Mouse (Mus musculus) megakaryocyte-erythroid progenitor cell, adult 5-6 weeks (primary cell): Measurements from ENCODE around the gene Tm9sf1. TPM values are rescaled to one million over a fixed set of nuclear protein-coding genes. Genes with fewer than 3 reads are reported as not detected.

Experiments
- ATAC-seq: replicated peaks from 2 replicates; pipeline ENCODE4 v1.8.0; 2016; ENCODE audit warnings: mild to moderate bottlenecking, inconsistent platforms; ENCODE audit not compliant: severe bottlenecking, poor library complexity, low FRiP score, low TSS enrichment
- total RNA-seq, 2 experiments: library from RNA; stranded (forward) in 1 of 2; stranded (reverse) in 1 of 2; fragments of 200-1000, 215-1000 nt in 1 of 2; fragments of >200 nt in 1 of 2; fragmentation: Nextera tagmentation in 1 of 2; gene quantifications; 2 replicates each; pipeline ENCODE4 v1.2.3; 2014 to 2017

Tm9sf1 gene
- total RNA-seq (2014; fragmentation: Nextera tagmentation) (43.8 and 52.6 TPM in 2 replicates), total RNA-seq (2017) (61.9 and 77.4 TPM in 2 replicates)

DNA sequence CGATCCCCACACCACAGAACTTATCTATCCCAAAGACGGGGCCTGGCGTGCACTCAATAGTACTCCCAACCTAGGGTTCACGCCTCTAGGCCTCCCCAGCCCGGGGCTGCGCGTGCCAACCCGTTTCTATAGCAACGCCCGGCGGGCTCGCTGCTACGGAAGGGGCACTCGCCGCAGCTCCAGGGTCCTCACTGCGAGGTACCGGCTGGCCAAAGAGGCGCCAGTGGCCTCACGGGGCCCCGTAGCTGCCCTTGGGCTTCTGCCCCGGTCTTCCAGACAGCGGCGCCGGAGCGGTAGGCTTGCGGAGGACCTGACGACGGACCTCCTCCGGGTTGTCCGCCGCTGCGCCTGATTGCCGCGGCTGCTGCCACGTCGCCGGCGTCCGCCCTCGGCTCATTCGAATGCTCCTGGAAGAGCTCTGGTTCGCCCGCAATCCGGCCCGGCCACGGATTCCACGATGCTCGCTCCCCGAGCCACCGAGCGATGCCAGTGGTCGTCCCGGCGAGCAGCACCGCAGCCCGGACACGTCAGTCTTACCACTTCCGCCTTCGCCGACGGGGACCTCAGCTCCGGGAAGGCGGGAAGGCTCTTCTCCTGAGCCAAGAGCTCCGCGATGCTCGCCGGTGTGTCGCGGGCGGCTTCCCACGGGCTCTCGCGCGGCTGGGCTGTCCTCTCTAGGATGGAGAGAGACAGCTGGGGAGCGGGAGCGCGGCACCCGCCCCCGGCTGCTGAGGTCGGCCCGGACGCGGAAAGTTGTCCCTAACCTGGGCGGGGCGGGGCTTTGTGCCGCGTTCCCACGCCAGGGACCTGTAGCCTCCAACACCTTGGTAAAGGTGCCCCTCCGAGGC lies at the start of gene Tm9sf1:
Tm9sf1 (minus strand) TSS at position 747 of the 848 bp plus-strand sequence.
- ATAC-seq: peak; percentile 70

- ATAC-seq: no peak
Observed at GRCm38 (mm10) chr14:55689433-55689832, 45.8 kb upstream of the Tm9sf1 start.

- ATAC-seq: 0 out of 2 replicates have a peak, but pooled peaks have one; percentile 1
Observed at GRCm38 (mm10) chr14:55682118-55682493, 38.5 kb upstream of the Tm9sf1 start.

- peak; percentile 93 for ATAC-seq
Observed at GRCm38 (mm10) chr14:55681160-55682117, 37.8 kb upstream of the Tm9sf1 start, which contains the start of gene Tinf2. Gene Tinf2, minus strand, starts transcription at chr14:55681820.

- ATAC-seq: no peak
Observed at GRCm38 (mm10) chr14:55677615-55678014, 34.0 kb upstream of the Tm9sf1 start.

DNA sequence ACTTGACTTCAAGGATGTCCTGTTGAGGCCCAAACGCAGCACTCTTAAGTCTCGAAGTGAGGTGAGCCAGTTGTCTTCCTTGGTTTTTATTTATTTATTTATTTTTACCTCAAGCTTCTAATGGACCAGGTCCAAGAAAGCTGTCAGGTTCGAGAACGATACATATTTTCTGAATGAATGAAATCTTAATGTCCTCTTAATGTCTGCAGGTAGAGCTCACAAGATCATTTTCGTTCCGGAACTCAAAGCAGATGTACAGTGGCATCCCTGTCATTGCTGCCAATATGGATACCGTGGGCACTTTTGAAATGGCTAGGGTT lies 29.1 kb upstream of the Tm9sf1 start:
- no peak for ATAC-seq

- peak; percentile 99 for ATAC-seq
Observed at GRCm38 (mm10) chr14:55671833-55672740, 28.5 kb upstream of the Tm9sf1 start, which contains the start of the genes Gmpr2 and Nedd8. Gene Gmpr2, plus strand, starts transcription at chr14:55671941. Gene Nedd8, minus strand, starts transcription at chr14:55672124.

DNA sequence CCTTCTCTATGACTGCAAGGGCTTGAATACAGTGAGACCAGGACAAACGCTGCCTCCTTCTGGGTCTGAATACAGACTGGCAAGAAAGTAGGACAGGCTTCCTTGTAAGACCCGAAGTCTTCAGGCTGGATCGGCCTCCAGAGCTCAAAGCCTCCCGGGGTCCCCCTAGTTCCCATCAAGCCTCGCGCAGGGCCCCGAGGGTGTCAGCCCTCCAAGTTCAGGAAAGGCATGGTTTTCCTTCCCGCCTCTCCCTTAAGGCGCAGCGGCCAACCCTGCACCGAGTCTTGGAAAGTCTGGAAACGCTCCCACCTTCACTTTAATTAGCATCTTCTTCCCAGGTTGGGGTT lies 27.9 kb upstream of the Tm9sf1 start:
- peak; percentile 27 for ATAC-seq

DNA sequence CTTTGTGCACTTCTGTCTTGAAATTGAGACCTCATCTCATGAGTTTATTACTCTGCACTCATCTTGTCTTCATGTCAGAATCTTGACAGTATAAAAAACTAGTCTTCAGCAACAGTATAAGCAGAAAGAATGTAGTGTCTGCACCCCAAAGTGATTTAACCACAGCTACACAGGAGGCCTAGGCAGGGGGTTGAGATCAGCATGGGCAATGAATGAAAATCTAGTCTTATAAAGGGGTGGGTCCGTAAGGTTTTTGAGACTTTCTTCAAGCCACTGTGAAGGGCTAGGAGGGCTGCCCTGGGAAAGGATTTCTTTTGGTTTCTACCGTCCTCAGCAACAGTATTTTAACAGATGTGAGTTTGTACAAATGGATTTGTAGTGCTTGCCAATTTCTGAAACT lies 17.0 kb upstream of the Tm9sf1 start:
- no peak for ATAC-seq

- ATAC-seq: peak; percentile 99
Observed at GRCm38 (mm10) chr14:55659960-55660573, 16.5 kb upstream of the Tm9sf1 start, which contains the start of gene Mdp1. Gene Mdp1, minus strand, starts transcription at chr14:55660508.

- ATAC-seq: no peak
Observed at GRCm38 (mm10) chr14:55658011-55658410, 14.4 kb upstream of the Tm9sf1 start.

DNA sequence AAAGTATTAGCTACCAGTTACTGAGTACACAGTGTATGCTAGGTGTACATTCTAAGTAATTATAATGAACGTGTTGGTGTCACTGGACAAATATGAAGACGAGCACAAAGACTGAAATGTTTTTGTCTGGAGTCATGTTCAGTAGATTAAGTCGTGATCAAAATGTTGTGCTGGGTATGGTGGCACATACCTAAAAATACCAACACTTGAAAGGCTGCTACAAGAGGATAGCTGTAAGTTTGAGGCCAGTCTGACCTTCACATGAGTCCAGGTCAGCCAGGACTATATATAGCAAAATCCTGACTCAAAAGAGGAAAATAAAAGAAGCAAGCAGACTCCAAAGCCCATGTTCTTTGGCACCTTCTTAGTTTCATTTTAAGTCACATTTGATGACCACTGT lies 13.3 kb upstream of the Tm9sf1 start:
- ATAC-seq: no peak

GRCm38 (mm10) chr14:55651528-55651927 lies 7.9 kb upstream of the Tm9sf1 start:
- ATAC-seq: no peak

DNA sequence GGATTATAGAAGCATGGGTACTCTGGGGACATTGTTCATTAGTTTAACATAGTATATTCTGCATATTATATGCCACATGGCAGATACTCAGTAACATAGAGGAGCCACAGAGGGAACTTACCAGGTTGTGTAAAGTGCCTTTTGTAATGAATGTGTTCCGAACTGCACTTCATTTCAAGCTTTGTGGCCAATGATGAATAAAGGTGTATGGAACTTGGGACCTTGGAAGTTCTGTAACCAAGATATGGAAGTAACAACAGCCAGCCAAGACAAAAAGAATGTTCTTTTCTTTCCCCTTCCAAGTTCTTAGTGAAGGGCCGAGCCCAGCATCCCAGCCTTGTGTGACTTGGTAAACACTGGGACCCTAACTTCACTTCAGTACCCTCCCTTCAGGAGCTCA lies 6.3 kb upstream of the Tm9sf1 start, which contains the start of gene Tssk4:
Tssk4 (plus strand) TSS at position 301 of the 400 bp plus-strand sequence.
- no peak for ATAC-seq

DNA sequence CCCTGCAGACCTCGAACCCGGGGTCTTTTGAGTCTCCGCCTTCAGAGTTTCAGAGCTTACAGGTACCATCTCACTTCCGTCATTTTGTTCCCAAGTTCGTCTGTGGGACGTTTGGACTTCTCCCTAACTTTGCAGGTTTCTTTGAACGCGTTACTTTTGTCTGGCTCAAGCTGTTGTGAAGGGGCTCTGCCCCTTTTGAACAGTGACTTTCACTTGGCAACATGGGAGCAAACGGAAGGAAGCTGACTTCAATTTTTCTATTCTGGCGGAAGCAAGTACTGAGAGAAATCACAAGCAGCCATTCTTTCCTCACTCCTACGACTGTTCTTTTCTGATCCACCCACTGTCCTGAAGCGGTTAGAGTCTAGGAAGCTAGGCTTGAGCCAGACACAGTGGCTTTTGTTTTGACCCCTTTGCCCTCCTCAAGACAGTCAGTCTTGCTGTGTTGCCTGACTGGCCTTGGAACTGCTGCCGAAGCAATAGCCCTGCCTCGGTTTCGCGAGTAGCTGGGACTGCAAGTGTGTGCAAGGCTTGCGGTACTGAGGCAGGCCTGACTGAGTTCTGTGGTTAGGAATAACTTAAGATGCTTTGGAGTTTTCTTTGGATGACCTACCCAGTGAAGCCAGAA lies 769 bp upstream of the Tm9sf1 start:
- ATAC-seq: no peak

DNA sequence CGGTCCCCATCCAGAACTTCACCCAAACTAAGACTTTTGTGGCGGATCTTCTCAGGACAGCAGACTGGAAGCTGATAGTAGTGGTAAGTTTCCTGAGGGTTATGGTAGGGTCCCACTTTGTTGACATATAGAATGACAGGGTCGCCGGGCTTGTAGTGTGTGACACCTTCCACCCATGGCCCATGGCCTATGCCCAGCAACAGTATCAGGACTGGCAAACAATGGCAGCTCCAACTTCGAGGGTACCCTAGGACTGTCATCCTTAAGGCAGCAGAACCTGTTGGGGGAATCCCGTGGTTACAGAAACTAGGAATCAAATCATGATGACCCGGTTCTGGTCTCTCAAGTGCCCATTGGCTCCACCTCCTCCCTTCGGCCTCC lies 937 bp downstream of the Tm9sf1 start:
- peak; percentile 26; the same call in 1 of the 2 replicates for ATAC-seq

GRCm38 (mm10) chr14:55641291-55641690 lies 2.3 kb downstream of the Tm9sf1 start:
- ATAC-seq: no peak

DNA sequence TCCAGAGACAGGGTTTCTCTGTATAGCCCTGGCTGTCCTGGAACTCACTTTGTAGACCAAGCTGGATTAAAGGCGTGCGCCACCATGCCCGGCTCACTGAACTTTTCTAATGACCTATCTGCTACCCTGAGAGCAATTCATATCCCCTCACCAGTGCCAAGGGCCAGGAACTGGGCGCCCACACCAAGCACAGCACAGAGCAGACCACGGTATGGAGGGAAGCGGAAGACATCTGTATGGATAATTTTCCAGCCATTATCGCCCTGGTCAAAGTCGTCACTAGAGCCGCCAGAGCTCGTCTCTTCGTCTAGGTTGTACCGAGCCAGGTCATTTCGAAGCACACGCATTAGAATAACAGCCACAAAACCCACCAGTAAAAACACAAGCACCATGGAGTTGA lies 2.8 kb downstream of the Tm9sf1 start:
- no peak for ATAC-seq
